Mouse (Mus musculus): ENCODE results near the gene Crb2.

DNA sequence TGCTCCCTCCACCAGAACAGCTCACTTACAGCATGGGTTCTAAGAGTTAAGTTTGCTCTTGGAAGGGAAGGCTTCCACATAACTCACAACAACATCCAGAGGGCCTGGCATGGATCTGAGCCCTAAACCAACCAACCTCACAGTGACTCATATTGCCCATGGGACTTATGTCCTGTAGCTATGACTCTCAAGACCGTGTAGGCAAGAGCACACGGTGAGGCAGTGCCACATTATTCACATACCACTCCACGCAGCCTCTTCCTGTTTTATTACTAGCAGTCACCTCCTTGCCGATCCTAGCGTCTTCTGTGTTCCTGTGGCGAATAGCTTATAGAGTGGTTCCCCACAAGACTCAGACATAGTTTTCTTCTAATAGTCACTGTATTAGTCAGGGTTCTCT is 26.7 kb upstream of the Crb2 start:
- TF ChIP-seq CTCF (IDR thresholded peaks at IDR 0.05; ENCODE audit: control insufficient read depth, insufficient read depth, insufficient replicate concordance, low read depth, low read length), result no peak
- no peak for TF ChIP-seq POLR2A (IDR thresholded peaks at IDR 0.05; ENCODE audit: control insufficient read depth, low read depth, low read length)

Measured in testis, adult 2 months (tissue).